Mouse (Mus musculus): Measurements from ENCODE around the gene Cox5b.

- TF ChIP-seq CTCF (IDR thresholded peaks at IDR 0.05; ENCODE audit: low read depth) (no peak), EP300 (IDR thresholded peaks at IDR 0.05; ENCODE audit: low read depth) (no peak)
These were observed 18.4 kb upstream of the Cox5b start for GRCm38 (mm10) chr1:36672648-36673350.

Data from liver, postnatal 0 days (tissue).